Mouse (Mus musculus) hindbrain, postnatal 0 days (tissue): ENCODE measurements around the gene Net1. TPM values are rescaled to one million over a fixed set of nuclear protein-coding genes. Genes with fewer than 3 reads are reported as not detected.

Experiments used
- ATAC-seq: fragments of 200-750 bp; cut with Nextera tagmentation; 2 replicates; pipeline ENCODE4 v1.8.0; 2017; ENCODE audit warnings: mild to moderate bottlenecking, moderate TSS enrichment, moderate library complexity
- DNase-seq: peaks from one replicate; pipeline ENCODE4 v3.0.0-alpha.2; 2015; ENCODE audit warnings: low spot score
- H3K27ac ChIP-seq: fragments of 300-500 bp; sonication (generic); 2 replicates; pipeline ENCODE4 v1.5.1; 2014; ENCODE audit warnings: mild to moderate bottlenecking
- H3K27me3 ChIP-seq: fragments of 300-500 bp; sonication (generic); 2 replicates; pipeline ENCODE4 v1.6.1; 2014; ENCODE audit warnings: low read length, mixed read lengths; ENCODE audit not compliant: insufficient read depth
- H3K36me3 ChIP-seq: fragments of 300-500 bp; sonication (generic); 2 replicates; pipeline ENCODE4 v1.6.1; 2014; ENCODE audit warnings: low read length, mixed read lengths; ENCODE audit not compliant: insufficient read depth
- H3K4me1 ChIP-seq: fragments of 300-500 bp; sonication (generic); 2 replicates; pipeline ENCODE4 v1.6.1; 2014; ENCODE audit warnings: antibody characterized with exemption, low read length, mixed read lengths; ENCODE audit not compliant: insufficient read depth
- H3K4me2 ChIP-seq: fragments of 300-500 bp; sonication (generic); 2 replicates; pipeline ENCODE4 v1.6.1; 2014; ENCODE audit warnings: low read depth, mild to moderate bottlenecking, low read length, moderate library complexity, mixed read lengths
- H3K4me3 ChIP-seq: fragments of 300-500 bp; sonication (generic); 2 replicates; pipeline ENCODE4 v1.5.1; 2014; ENCODE audit warnings: low read length
- H3K9ac ChIP-seq: fragments of 300-500 bp; sonication (generic); replicated peaks from 2 replicates; pipeline ENCODE4 v1.6.1; 2014; ENCODE audit warnings: mild to moderate bottlenecking, low read length, moderate library complexity, mixed read lengths
- H3K9me3 ChIP-seq: fragments of 300-500 bp; sonication (generic); 2 replicates; pipeline ENCODE4 v1.6.1; 2016; ENCODE audit warnings: low read length, mixed read lengths
- CTCF ChIP-seq: IDR thresholded peaks from 2 replicates; pipeline ENCODE4 v1.5.1; 2016; ENCODE audit warnings: antibody characterized with exemption, control low read depth, low read depth
- WGBS: fragments of 180-500 bp; shearing (Covaris S2); extraction: QIAGEN DNeasy Blood & Tissue Kit; methylation state at CpG from one replicate; pipeline ENCODE4 v1.1.7; 2014; 5-methylcytosine and 5-hydroxymethylcytosine counted together
- microRNA-seq, 2 experiments: library from miRNA; unstranded; fragments of <30 nt; microRNA quantifications; one replicate each; pipeline ENCODE4; 2016
- polyA plus RNA-seq: library from polyadenylated mRNA; unstranded; fragments of >200 nt; fragmentation: Nextera tagmentation; extraction: Ambion mirVana; gene quantifications from 2 replicates; pipeline ENCODE4 v1.2.1, GENCODE M21; 2015
- total RNA-seq: library from RNA; depleted of rRNA; stranded (reverse); fragments of >200 nt; gene quantifications from 2 replicates; pipeline ENCODE4 v1.2.3, GENCODE M21; 2014; rRNA removed

The Net1 gene
- total and polyA plus RNA-seq, 2 experiments from 2014 or later, result 12.1 to 12.7 TPM

DNA sequence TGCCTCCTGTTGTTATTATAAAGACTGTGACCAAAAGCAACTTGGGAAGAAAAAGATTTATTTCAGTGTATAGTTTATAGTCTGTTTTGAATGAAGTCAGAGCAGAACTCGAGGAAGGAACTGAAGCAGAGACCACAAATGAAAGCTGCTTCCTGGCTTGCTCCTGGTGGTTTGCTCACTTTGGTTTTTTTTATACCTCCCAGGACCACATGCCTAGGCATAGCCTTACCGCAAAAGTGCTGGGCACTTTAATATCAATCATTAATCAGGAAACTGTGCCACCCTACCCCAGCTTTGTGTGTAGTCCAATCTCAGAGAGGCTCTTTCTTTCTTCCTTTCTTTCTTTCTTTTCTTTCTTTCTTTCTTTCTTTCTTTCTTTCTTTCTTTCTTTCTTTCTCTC is 85.6 kb downstream of the Net1 start:
- Histone ChIP-seq H3K9me3 (no peaks in the 10 kb centered on the region), H3K9ac (no peak overlapping the region), H3K4me3 (no peak overlapping the region), H3K27ac (no peak overlapping the region), H3K27me3 (no peaks in the 10 kb centered on the region), H3K4me1 (no peaks in the 10 kb centered on the region), H3K4me2 (no peak overlapping the region), H3K36me3 (no peaks in the 10 kb centered on the region)
- TF ChIP-seq CTCF, result no peak
- no peak for DNase-seq
- no peak for ATAC-seq
- WGBS, result 73% methylated on average over 2 of the region's 2 CpGs

Small RNA genes lying within 50 kb of the gene (microRNA-seq; reads per million reads assigned to microRNA genes)
- 0 reads per million in 2 experiments for gene Gm22460

Other genes with a start within 250 kb of the Net1 start
- not detected in 2 replicates for gene Calml3, start 113.9 kb downstream of the Net1 start, total RNA-seq
- not detected in 2 replicates for gene Calml3, start 113.9 kb downstream of the Net1 start, polyA plus RNA-seq
- not detected in 2 replicates for gene Calm4, start 80.5 kb downstream of the Net1 start, total RNA-seq
- 0.16 TPM in 1 of 2 replicates, not detected in the other for gene Calm4, start 80.5 kb downstream of the Net1 start, polyA plus RNA-seq
- not detected in 2 replicates for gene Calm5, start 64.0 kb downstream of the Net1 start, total RNA-seq
- gene Calm5, start 64.0 kb downstream of the Net1 start, polyA plus RNA-seq, result not detected in 2 replicates
- not detected in 2 replicates for gene Tubal3, start 54 bp upstream of the Net1 start, total RNA-seq
- not detected in 2 replicates for gene Tubal3, start 54 bp upstream of the Net1 start, polyA plus RNA-seq
- 0.18 TPM in 1 of 2 replicates, not detected in the other for gene Ucn3, start 27.1 kb upstream of the Net1 start, total RNA-seq
- gene Ucn3, start 27.1 kb upstream of the Net1 start, polyA plus RNA-seq, result 0.29 and 0.55 TPM in 2 replicates
- 0.93 and 1.7 TPM in 2 replicates for gene Akr1c14, start 130.8 kb upstream of the Net1 start, total RNA-seq
- gene Akr1c14, start 130.8 kb upstream of the Net1 start, polyA plus RNA-seq, result 0.83 and 1.4 TPM in 2 replicates
- gene Akr1c18, start 232.4 kb upstream of the Net1 start, total RNA-seq, result not detected in 2 replicates
- gene Akr1c18, start 232.4 kb upstream of the Net1 start, polyA plus RNA-seq, result 0.15 TPM in 1 of 2 replicates, not detected in the other